Mouse (Mus musculus): ENCODE results near the gene Pak6. TPM values are rescaled to one million over a fixed set of nuclear protein-coding genes. Genes with fewer than 3 reads are reported as not detected.

Gene Pak6
- polyA plus RNA-seq, 1 experiment from 2014 or later: 0.71 TPM

Other genes with a start within 250 kb of the Pak6 start
- 223 and 232 TPM in 2 replicates for gene Srp14, start 183.6 kb upstream of the Pak6 start, polyA plus RNA-seq (2016; fragmentation: Nextera tagmentation; extraction: Ambion mirVana)
- gene Bmf, start 113.6 kb upstream of the Pak6 start, polyA plus RNA-seq (2016; fragmentation: Nextera tagmentation; extraction: Ambion mirVana): 4.8 and 7.1 TPM in 2 replicates
- gene Bub1b, start 65.1 kb upstream of the Pak6 start, polyA plus RNA-seq (2016; fragmentation: Nextera tagmentation; extraction: Ambion mirVana): 119 and 127 TPM in 2 replicates
- gene Ankrd63, start 40.7 kb downstream of the Pak6 start, polyA plus RNA-seq (2016; fragmentation: Nextera tagmentation; extraction: Ambion mirVana): not detected in 2 replicates
- gene Plcb2, start 65.1 kb downstream of the Pak6 start, polyA plus RNA-seq (2016; fragmentation: Nextera tagmentation; extraction: Ambion mirVana): 0.26 and 0.44 TPM in 2 replicates
- gene Inafm2, start 82.5 kb downstream of the Pak6 start, polyA plus RNA-seq (2016; fragmentation: Nextera tagmentation; extraction: Ambion mirVana): 20.6 and 21.3 TPM in 2 replicates
- gene Ccdc9b, start 99.4 kb downstream of the Pak6 start, polyA plus RNA-seq (2016; fragmentation: Nextera tagmentation; extraction: Ambion mirVana): 0.51 and 0.74 TPM in 2 replicates
- gene Phgr1, start 109.5 kb downstream of the Pak6 start, polyA plus RNA-seq (2016; fragmentation: Nextera tagmentation; extraction: Ambion mirVana): not detected in 2 replicates
- gene Disp2, start 116.4 kb downstream of the Pak6 start, polyA plus RNA-seq (2016; fragmentation: Nextera tagmentation; extraction: Ambion mirVana): 0.05 and 0.14 TPM in 2 replicates
- gene Knstrn, start 150.7 kb downstream of the Pak6 start, polyA plus RNA-seq (2016; fragmentation: Nextera tagmentation; extraction: Ambion mirVana): 141 and 150 TPM in 2 replicates
- gene Ivd, start 198.7 kb downstream of the Pak6 start, polyA plus RNA-seq (2016; fragmentation: Nextera tagmentation; extraction: Ambion mirVana): 90.9 and 97.7 TPM in 2 replicates
- gene Bahd1, start 237.1 kb downstream of the Pak6 start, polyA plus RNA-seq (2016; fragmentation: Nextera tagmentation; extraction: Ambion mirVana): 3.5 and 4.4 TPM in 2 replicates

All from limb, embryonic 12.5 days (tissue).